Mouse (Mus musculus) CH12.LX (cell line): ENCODE results near the gene Scyl1.
A peak's percentile ranks its signal among the peaks of the same experiment; 100 is the strongest.

Experiments used
- CHD1 ChIP-seq: IDR thresholded peaks from 2 replicates; pipeline ENCODE4 v1.6.1; 2012; ENCODE audit warnings: low read depth, low read length, improper control_type of control experiment, inconsistent platforms
- CTCF ChIP-seq, 2 experiments: IDR thresholded peaks in 1 of 2; conservative IDR thresholded peaks in 1 of 2; 2 replicates each; pipeline ENCODE4 v1.5.1; 2011 to 2012; ENCODE audit warnings: low read depth in 2 of 2, low read length in 2 of 2, improper control_type of control experiment in 1 of 2, inconsistent platforms in 1 of 2, mild to moderate bottlenecking in 1 of 2, moderate library complexity in 1 of 2
- EP300 ChIP-seq: IDR thresholded peaks from 2 replicates; pipeline ENCODE4 v1.6.1; 2011; ENCODE audit warnings: low read length, improper control_type of control experiment
- HCFC1 ChIP-seq: IDR thresholded peaks from 2 replicates; pipeline ENCODE4 v1.6.1; 2012; ENCODE audit warnings: low read depth, mild to moderate bottlenecking, inconsistent platforms, low read length, improper control_type of control experiment
- MAFK ChIP-seq: IDR thresholded peaks from 2 replicates; pipeline ENCODE4 v1.6.1; 2011; ENCODE audit warnings: low read length, improper control_type of control experiment; ENCODE audit not compliant: insufficient replicate concordance
- MXI1 ChIP-seq: IDR thresholded peaks from 2 replicates; pipeline ENCODE4 v1.6.1; 2011; ENCODE audit warnings: mild to moderate bottlenecking, low read depth, low read length, improper control_type of control experiment
- NRF1 ChIP-seq: IDR thresholded peaks from 2 replicates; pipeline ENCODE4 v1.6.1; 2014; ENCODE audit warnings: low read depth, mild to moderate bottlenecking, inconsistent platforms, low read length, improper control_type of control experiment, moderate library complexity
- POLR2A ChIP-seq: IDR thresholded peaks from 2 replicates; pipeline ENCODE4 v1.6.1; 2011; ENCODE audit warnings: low read depth, mild to moderate bottlenecking, improper control_type of control experiment, low read length
- RCOR1 ChIP-seq: conservative IDR thresholded peaks from 2 replicates; pipeline ENCODE4 v1.6.1; 2012; ENCODE audit warnings: low read depth, mild to moderate bottlenecking, inconsistent platforms, low read length, improper control_type of control experiment
- TCF12 ChIP-seq: IDR thresholded peaks from 2 replicates; pipeline ENCODE4 v1.6.1; 2014; ENCODE audit warnings: low read depth, mild to moderate bottlenecking, inconsistent platforms, low read length, improper control_type of control experiment
- USF2 ChIP-seq: conservative IDR thresholded peaks from 2 replicates; pipeline ENCODE4 v1.6.1; 2011; ENCODE audit warnings: low read depth, low read length, improper control_type of control experiment
- ZNF384 ChIP-seq: IDR thresholded peaks from 2 replicates; pipeline ENCODE4 v1.6.1; 2012; ENCODE audit warnings: low read depth, low read length, improper control_type of control experiment, inconsistent platforms

DNA sequence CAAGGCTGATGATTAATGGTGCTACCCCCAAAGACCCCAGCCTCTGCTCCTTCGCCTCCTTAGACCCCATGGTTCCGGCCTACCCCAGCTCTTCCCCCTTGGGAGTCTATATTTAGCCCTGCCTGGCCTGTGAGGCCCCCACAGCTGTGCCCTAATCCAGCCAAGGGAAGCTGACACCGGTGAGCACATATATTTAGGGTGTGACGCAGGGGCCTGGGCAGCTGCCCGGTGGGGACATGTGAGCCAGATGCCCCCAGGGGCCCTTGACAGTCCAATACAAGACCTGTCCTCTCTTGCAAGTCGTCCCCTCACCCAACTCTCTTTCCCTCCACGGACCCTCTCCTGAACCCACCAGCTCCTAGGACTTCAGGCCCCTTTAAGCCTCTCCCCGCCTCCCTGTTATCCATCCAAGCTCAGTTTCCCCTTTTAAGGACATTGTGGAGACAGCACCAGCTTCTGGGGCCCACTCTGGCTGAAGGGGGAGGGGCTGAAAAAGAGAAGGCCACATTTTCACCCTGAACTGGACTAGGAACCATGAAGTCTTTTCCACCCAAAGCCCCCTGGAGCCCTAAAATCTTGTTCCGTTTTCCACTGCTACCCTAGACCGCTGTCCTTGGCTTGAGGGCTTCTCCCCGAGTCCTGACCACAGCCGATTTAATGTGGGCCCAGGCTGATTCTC, 46.1 kb downstream of the Scyl1 start:
- no peak for TF ChIP-seq MAFK
- TF ChIP-seq CTCF (conservative IDR thresholded peaks at IDR 0.05 in 1 of 2, IDR thresholded peaks at IDR 0.05 in 1 of 2; ENCODE audit: low read depth in 2 of 2, low read length in 2 of 2) = no peak
- peak; percentile 41; the same call in 1 of the 2 replicates for TF ChIP-seq TCF12
- peak; percentile 36 for TF ChIP-seq EP300
- TF ChIP-seq CHD1 = peak; percentile 75; the same call in 1 of the 2 replicates
- no peak for TF ChIP-seq HCFC1
- no peak for TF ChIP-seq USF2
- TF ChIP-seq ZNF384 = no peak
- TF ChIP-seq RCOR1 = no peak
- TF ChIP-seq NRF1 = no peak; the same call in 1 of the 2 replicates
- TF ChIP-seq MXI1 = peak; percentile 34
- TF ChIP-seq POLR2A = no peak
